Mouse (Mus musculus) myocyte (in vitro differentiated cells): ENCODE measurements around the gene Nr1i3.

Source experiments
- MAX ChIP-seq: IDR thresholded peaks from one replicate; pipeline ENCODE4 v1.6.1; 2011; ENCODE audit warnings: low read depth, mild to moderate bottlenecking, control low read depth
- POLR2A ChIP-seq: IDR thresholded peaks from one replicate; pipeline ENCODE4 v1.6.1; 2011; ENCODE audit warnings: low read depth, mild to moderate bottlenecking, control low read depth, moderate library complexity; ENCODE audit not compliant: insufficient read length
- POLR2AphosphoS2 ChIP-seq: IDR thresholded peaks from one replicate; pipeline ENCODE4 v1.6.1; 2011; ENCODE audit warnings: low read depth, control low read depth; ENCODE audit not compliant: insufficient read length
- USF1 ChIP-seq: IDR thresholded peaks from one replicate; pipeline ENCODE4 v1.6.1; 2011; ENCODE audit warnings: low read depth, mild to moderate bottlenecking, control low read depth, moderate library complexity

DNA sequence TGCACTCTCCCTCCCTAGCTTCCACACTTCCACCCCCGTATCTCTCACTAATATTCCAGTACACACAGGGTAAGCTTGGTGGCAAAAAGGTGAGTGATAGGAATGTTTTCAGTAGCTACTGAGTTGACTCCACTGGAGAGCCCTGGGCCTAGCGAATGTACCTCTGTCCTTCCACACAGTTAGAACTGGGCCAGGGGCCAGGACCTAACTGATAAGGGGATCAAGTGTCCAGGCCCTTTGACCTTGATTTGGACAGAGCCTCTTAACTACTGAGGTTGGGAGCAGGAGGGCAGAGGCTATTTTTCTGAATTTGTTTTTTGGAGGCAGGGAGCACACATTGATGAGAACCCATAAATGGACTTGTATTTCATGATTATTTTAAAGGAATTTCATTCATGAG, 10.0 kb downstream of the Nr1i3 start:
- TF ChIP-seq POLR2A (no peak), POLR2AphosphoS2 (no peak), USF1 (no peak), MAX (no peak)
